Mouse (Mus musculus) embryonic facial prominence, embryonic 10.5 days (tissue): ENCODE measurements around the gene Ryk. TPM values are rescaled to one million over a fixed set of nuclear protein-coding genes. Genes with fewer than 3 reads are reported as not detected.

Experiments
- DNase-seq: peaks from one replicate; pipeline ENCODE4 v3.0.0-alpha.2; 2017; ENCODE audit warnings: low spot score
- H3K27ac ChIP-seq: fragments of 300-500 bp; sonication (generic); replicated peaks from 2 replicates; pipeline ENCODE4 v1.5.1; 2016; ENCODE audit warnings: mild to moderate bottlenecking
- H3K27me3 ChIP-seq: fragments of 300-500 bp; sonication (generic); replicated peaks from 2 replicates; pipeline ENCODE4 v1.6.1; 2016; ENCODE audit warnings: low read depth, mild to moderate bottlenecking; ENCODE audit not compliant: poor library complexity, severe bottlenecking
- H3K36me3 ChIP-seq: fragments of 300-500 bp; sonication (generic); replicated peaks from 2 replicates; pipeline ENCODE4 v1.6.1; 2016; ENCODE audit warnings: mild to moderate bottlenecking, moderate library complexity
- H3K4me1 ChIP-seq: fragments of 300-500 bp; sonication (generic); 2 replicates; pipeline ENCODE4 v1.6.1; 2016
- H3K4me3 ChIP-seq: fragments of 300-500 bp; sonication (generic); 2 replicates; pipeline ENCODE4 v1.5.1; 2016; ENCODE audit warnings: mild to moderate bottlenecking, moderate library complexity
- H3K9me3 ChIP-seq: fragments of 300-500 bp; sonication (generic); 2 replicates; pipeline ENCODE4 v1.6.1; 2016; ENCODE audit warnings: mild to moderate bottlenecking
- WGBS: fragments of 180-500 bp; shearing (Covaris S2); methylation state at CpG from one replicate; pipeline ENCODE4 v1.1.7; 2016; 5-methylcytosine and 5-hydroxymethylcytosine counted together
- polyA plus RNA-seq: library from polyadenylated mRNA; unstranded; fragments of >200 nt; fragmentation: Nextera tagmentation; extraction: Ambion mirVana; gene quantifications from 2 replicates; pipeline ENCODE4 v1.2.1, GENCODE M21; 2016

Gene Ryk
- polyA plus RNA-seq, 1 experiment from 2014 or later, result 15.8 TPM

DNA sequence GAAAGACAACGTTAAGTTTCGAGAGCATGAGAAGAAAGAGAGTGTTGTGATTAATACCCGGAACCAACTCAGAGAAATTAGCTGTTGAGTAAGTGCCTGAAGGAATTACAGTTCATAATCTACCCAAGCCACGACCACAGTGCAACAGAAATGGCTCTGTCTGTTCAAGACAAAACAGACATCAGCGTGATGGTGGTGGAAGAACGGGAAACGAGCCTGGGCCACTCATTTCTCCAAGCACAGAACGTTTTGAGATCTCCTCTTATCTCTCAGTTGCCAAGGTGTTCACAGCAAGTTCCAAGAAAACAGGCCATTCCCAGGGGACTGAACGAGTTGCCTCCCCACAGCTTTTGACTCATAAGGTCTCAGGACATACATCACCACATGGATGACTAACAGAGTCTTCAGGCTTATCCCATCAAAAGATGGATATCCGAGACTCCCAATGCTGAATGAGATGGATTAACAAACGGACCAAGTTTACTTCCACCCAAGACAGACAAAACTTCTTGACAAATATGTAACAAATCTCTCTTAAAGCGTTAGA, 111.8 kb downstream of the Ryk start:
- Histone ChIP-seq H3K9me3 (no peaks in the 10 kb centered on the region), H3K4me1 (peaks cover 12% of the 10 kb centered on the region), H3K27ac (no peak overlapping the region), H3K27me3 (no peaks in the 10 kb centered on the region), H3K36me3 (no peaks in the 10 kb centered on the region; the same call in 1 of the 2 replicates), H3K4me3 (no peak overlapping the region)
- 76% methylated on average over 12 of the region's 12 CpGs for WGBS
- DNase-seq, result no peak

GRCm38 (mm10) chr9:102948706-102949105, 114.0 kb downstream of the Ryk start:
- Histone ChIP-seq H3K9me3 (no peaks in the 10 kb centered on the region), H3K4me1 (no peaks in the 10 kb centered on the region), H3K4me3 (no peak overlapping the region), H3K27ac (no peak overlapping the region), H3K36me3 (no peaks in the 10 kb centered on the region), H3K27me3 (no peaks in the 10 kb centered on the region)
- no peak for DNase-seq
- 73% methylated on average over 5 of the region's 5 CpGs for WGBS

GRCm38 (mm10) chr9:102951091-102951994, 116.6 kb downstream of the Ryk start:
- H3K4me3 ChIP-seq, result no peak overlapping the region
- no peaks in the 10 kb centered on the region for H3K27me3 ChIP-seq
- no peaks in the 10 kb centered on the region for H3K4me1 ChIP-seq
- no peaks in the 10 kb centered on the region for H3K9me3 ChIP-seq
- H3K27ac ChIP-seq, result no peak overlapping the region
- WGBS, result 90% methylated on average over 9 of the region's 9 CpGs
- no peaks in the 10 kb centered on the region for H3K36me3 ChIP-seq
- no peak for DNase-seq

DNA sequence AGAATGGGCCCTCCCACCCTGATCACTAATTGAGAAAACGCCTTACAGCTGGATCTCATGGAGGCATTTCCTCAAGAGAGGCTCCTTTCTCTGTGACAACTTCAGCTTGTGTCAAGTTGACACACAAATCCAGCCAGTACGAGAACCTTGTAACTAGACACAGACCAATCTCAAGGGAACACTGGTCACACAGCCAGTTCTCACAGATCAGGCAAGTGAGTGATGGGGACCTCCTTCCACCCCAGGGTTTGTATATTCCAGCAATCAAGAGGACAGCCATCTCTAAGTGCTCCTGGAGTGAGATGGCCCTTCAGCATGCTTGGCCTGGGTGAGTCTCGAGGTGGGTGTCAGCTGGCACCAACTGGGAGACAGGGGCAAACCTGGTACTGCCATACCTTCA, 121.1 kb downstream of the Ryk start:
- H3K4me3 ChIP-seq, result no peak overlapping the region
- peaks cover 7% of the 10 kb centered on the region for H3K4me1 ChIP-seq
- no peaks in the 10 kb centered on the region for H3K9me3 ChIP-seq
- no peaks in the 10 kb centered on the region; the same call in 1 of the 2 replicates for H3K27me3 ChIP-seq
- H3K27ac ChIP-seq, result no peak overlapping the region
- H3K36me3 ChIP-seq, result no peaks in the 10 kb centered on the region
- DNase-seq, result no peak
- 73% methylated on average over 3 of the region's 3 CpGs for WGBS

Other genes with a start within 250 kb of the Ryk start
- 146 and 164 TPM in 2 replicates for gene Anapc13, start 208.6 kb upstream of the Ryk start, polyA plus RNA-seq
- 53.4 and 56.2 TPM in 2 replicates for gene Cep63, start 208.4 kb upstream of the Ryk start, polyA plus RNA-seq
- gene Amotl2, start 118.2 kb upstream of the Ryk start, polyA plus RNA-seq, result 61.4 and 64.0 TPM in 2 replicates
- gene Slco2a1, start 153.8 kb downstream of the Ryk start, polyA plus RNA-seq, result 0.69 and 1.2 TPM in 2 replicates